Mouse (Mus musculus) liver, adult 2 months (tissue): Measurements from ENCODE around the gene Pak1.

Experiments used
- CTCF ChIP-seq: fragments of 200-500 bp; IDR thresholded peaks from 2 replicates; pipeline ENCODE4 v1.5.1; 2011; ENCODE audit warnings: low read depth, low read length, control low read depth
- POLR2A ChIP-seq: fragments of 200-500 bp; IDR thresholded peaks from 2 replicates; pipeline ENCODE4 v1.6.1; 2011; ENCODE audit warnings: low read length, control low read depth; ENCODE audit not compliant: insufficient read depth; ENCODE audit errors: extremely low read depth

DNA sequence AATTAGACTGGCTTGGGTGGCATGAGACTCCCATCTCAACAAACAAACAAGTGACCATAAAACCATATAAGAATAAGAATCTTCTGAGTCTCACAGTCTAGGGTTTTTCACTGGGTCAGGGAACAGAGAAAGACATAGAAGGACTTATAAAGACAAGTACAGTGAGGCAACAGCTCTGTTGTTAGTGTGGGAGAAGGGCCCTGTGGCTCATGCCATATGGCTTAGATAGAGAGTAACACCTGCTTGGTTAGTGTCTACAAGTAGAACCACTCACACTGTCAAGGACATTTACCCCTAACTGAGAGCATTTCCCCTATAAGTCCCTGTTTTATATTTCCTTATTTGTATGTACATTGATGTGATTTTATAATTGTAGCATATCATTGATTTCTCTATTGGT is 85.0 kb downstream of the Pak1 start:
- no peak for TF ChIP-seq CTCF
- TF ChIP-seq POLR2A: no peak
